Mouse (Mus musculus): ENCODE measurements around the gene Dab2ip.

GRCm38 (mm10) chr2:35737467-35738027, 179.5 kb downstream of the Dab2ip start:
- TF ChIP-seq CTCF (IDR thresholded peaks at IDR 0.05; ENCODE audit: control insufficient read depth, insufficient read depth, low read length): no peak
- TF ChIP-seq POLR2A (IDR thresholded peaks at IDR 0.05; ENCODE audit: borderline replicate concordance, control insufficient read depth, low read depth, low read length): no peak
